Mouse (Mus musculus) hindbrain, embryonic 11.5 days (tissue): ENCODE data around the gene Ap5s1. TPM values are rescaled to one million over a fixed set of nuclear protein-coding genes. Genes with fewer than 3 reads are reported as not detected.

Experiments
- ATAC-seq: fragments of 200-750 bp; cut with Nextera tagmentation; 2 replicates; pipeline ENCODE4 v1.8.0; 2017; ENCODE audit warnings: mild to moderate bottlenecking, moderate TSS enrichment, moderate library complexity; ENCODE audit not compliant: low FRiP score
- DNase-seq: peaks from one replicate; pipeline ENCODE4 v3.0.0-alpha.2; 2015; ENCODE audit warnings: low spot score
- H3K27ac ChIP-seq: fragments of 300-500 bp; sonication (generic); 2 replicates; pipeline ENCODE4 v1.5.1; 2014; ENCODE audit warnings: mild to moderate bottlenecking, low read depth, low read length
- H3K27me3 ChIP-seq: fragments of 300-500 bp; sonication (generic); 2 replicates; pipeline ENCODE4 v1.6.1; 2014; ENCODE audit warnings: mild to moderate bottlenecking, low read length, moderate library complexity, mixed read lengths; ENCODE audit not compliant: control insufficient read depth, insufficient read depth
- H3K36me3 ChIP-seq: fragments of 300-500 bp; sonication (generic); 2 replicates; pipeline ENCODE4 v1.6.1; 2014; ENCODE audit warnings: mild to moderate bottlenecking, low read length, moderate library complexity, mixed read lengths; ENCODE audit not compliant: control insufficient read depth, insufficient read depth
- H3K4me1 ChIP-seq: fragments of 300-500 bp; sonication (generic); replicated peaks from 2 replicates; pipeline ENCODE4 v1.6.1; 2014; ENCODE audit warnings: low read length, mixed read lengths; ENCODE audit not compliant: control insufficient read depth, insufficient read depth
- H3K4me2 ChIP-seq: fragments of 300-500 bp; sonication (generic); replicated peaks from 2 replicates; pipeline ENCODE4 v1.6.1; 2014; ENCODE audit warnings: mild to moderate bottlenecking, low read depth, low read length
- H3K4me3 ChIP-seq: fragments of 300-500 bp; sonication (generic); 2 replicates; pipeline ENCODE4 v1.5.1; 2014; ENCODE audit warnings: low read depth, low read length
- H3K9ac ChIP-seq: fragments of 300-500 bp; sonication (generic); 2 replicates; pipeline ENCODE4 v1.6.1; 2014; ENCODE audit warnings: low read depth, low read length
- H3K9me3 ChIP-seq: fragments of 300-500 bp; sonication (generic); 2 replicates; pipeline ENCODE4 v1.6.1; 2016; ENCODE audit warnings: low read length; ENCODE audit not compliant: control insufficient read depth
- WGBS: fragments of 180-500 bp; shearing (Covaris S2); extraction: QIAGEN DNeasy Blood & Tissue Kit; methylation state at CpG from one replicate; pipeline ENCODE4 v1.1.7; 2014; 5-methylcytosine and 5-hydroxymethylcytosine counted together
- polyA plus RNA-seq: library from polyadenylated mRNA; unstranded; fragments of >200 nt; fragmentation: Nextera tagmentation; extraction: Ambion mirVana; gene quantifications from 2 replicates; pipeline ENCODE4 v1.2.1, GENCODE M21; 2014

The Ap5s1 gene
- polyA plus RNA-seq, 1 experiment from 2014 or later, result 23.9 TPM

- Histone ChIP-seq H3K27me3 (no peaks in the 10 kb centered on the region), H3K4me3 (no peak overlapping the region), H3K4me1 (0 out of 2 replicates have a peak, but pooled peaks cover 4% of the 10 kb centered on the region), H3K4me2 (no peak overlapping the region), H3K27ac (no peak overlapping the region), H3K36me3 (no peaks in the 10 kb centered on the region), H3K9ac (no peak overlapping the region), H3K9me3 (no peaks in the 10 kb centered on the region)
- DNase-seq (no peak), ATAC-seq (no peak)
- WGBS, result 82% methylated on average over 2 of the region's 2 CpGs
Measured at GRCm38 (mm10) chr2:131208356-131208755, 1.5 kb downstream of the Ap5s1 start.

GRCm38 (mm10) chr2:131209125-131209795 lies 2.4 kb downstream of the Ap5s1 start:
- no peaks in the 10 kb centered on the region for H3K27me3 ChIP-seq
- H3K36me3 ChIP-seq, result no peaks in the 10 kb centered on the region
- WGBS, result 78% methylated on average over 4 of the region's 4 CpGs
- H3K9ac ChIP-seq, result no peak overlapping the region
- no peak overlapping the region for H3K4me3 ChIP-seq
- H3K4me2 ChIP-seq, result no peak overlapping the region
- H3K4me1 ChIP-seq, result 0 out of 2 replicates have a peak, but pooled peaks cover 4% of the 10 kb centered on the region
- DNase-seq (no peak), ATAC-seq (no peak)
- no peaks in the 10 kb centered on the region for H3K9me3 ChIP-seq
- no peak overlapping the region for H3K27ac ChIP-seq

DNA sequence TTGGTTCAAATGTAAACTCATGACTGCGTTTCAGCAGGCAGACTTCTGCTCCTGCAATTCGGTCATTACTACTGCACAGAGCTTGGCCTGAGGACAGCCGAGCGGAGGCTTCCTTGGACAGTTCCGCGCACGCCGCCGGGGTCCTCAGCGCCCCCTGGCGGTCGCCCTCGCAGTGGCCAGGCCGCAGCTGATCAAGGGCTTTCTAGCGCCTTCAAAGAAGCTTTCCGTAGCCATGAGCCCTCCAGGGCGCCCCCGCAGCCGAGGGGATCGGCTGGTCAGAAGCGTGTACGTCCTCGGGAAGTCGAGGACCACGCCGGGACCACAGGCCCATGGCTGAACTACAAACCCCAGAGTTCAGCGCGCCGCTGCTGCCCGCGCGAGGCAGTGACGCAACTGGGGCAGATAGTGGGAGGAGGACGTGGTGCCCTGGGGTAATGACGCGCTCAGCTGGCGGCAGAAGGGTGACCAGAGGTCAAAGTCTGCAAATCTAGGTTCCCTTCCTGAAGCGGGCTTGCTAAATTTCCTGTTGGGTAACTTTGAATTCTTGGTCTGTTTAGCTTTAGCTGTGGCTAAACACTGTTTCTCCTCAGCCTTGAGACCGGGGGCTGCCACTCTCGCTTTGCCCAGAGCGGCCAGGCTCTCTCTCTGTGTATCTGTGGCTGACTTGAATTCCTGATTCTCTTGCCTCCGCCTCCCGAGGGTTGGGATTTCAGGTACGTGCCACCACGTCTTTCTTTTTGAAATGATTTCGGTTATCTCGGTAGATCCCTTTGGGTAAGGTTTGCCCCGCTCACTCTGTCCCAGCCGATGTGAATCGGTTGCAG lies 3.3 kb downstream of the Ap5s1 start:
- DNase-seq (peak; percentile 95), ATAC-seq (peak; percentile 97)
- H3K4me2 ChIP-seq, result peak overlapping the region; percentile 42
- no peaks in the 10 kb centered on the region for H3K9me3 ChIP-seq
- H3K27ac ChIP-seq, result peak overlapping the region; percentile 76; the same call in 1 of the 2 replicates
- H3K27me3 ChIP-seq, result no peaks in the 10 kb centered on the region
- H3K36me3 ChIP-seq, result no peaks in the 10 kb centered on the region
- peak overlapping the region; percentile 51 for H3K4me3 ChIP-seq
- peak overlapping the region; percentile 45 for H3K9ac ChIP-seq
- H3K4me1 ChIP-seq, result 0 out of 2 replicates have a peak, but pooled peaks cover 4% of the 10 kb centered on the region
- 3% methylated on average over 50 of the region's 50 CpGs for WGBS

DNA sequence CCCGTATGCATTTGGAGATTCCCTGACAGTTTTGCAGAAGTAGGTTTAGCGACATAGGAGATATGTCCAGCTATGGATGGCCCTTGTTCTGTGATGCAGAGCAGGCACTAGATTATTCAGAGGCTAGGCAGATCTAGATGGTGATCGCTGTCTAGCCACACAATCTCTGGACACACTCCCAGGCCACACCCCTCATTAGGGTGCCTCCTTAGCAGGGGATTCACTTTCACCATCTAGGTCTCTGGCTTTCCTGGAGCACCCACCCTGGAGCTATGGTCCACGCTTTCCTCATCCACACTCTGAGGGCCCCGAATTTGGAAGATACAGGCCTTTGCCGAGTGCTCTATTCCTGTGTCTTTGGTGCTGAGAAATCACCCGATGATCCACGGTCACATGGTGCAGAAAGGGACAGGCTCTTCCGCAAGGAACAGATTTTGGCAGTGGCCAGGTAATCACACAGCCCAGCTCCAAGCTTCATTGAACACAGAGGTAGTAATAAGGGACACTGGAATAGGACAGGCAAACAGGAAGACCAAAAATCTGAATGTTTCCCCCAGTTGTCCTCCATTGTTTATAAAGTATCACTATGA lies 4.2 kb downstream of the Ap5s1 start:
- Histone ChIP-seq H3K27me3 (no peaks in the 10 kb centered on the region), H3K4me1 (0 out of 2 replicates have a peak, but pooled peaks cover 4% of the 10 kb centered on the region), H3K4me2 (peak overlapping the region; percentile 42), H3K9ac (peak overlapping the region; percentile 45), H3K36me3 (no peaks in the 10 kb centered on the region), H3K27ac (no peak overlapping the region), H3K9me3 (no peaks in the 10 kb centered on the region), H3K4me3 (peak overlapping the region; percentile 51)
- whole genome bisulfite sequencing, result 72% methylated on average over 9 of the region's 9 CpGs
- no peak for DNase-seq
- ATAC-seq, result no peak

GRCm38 (mm10) chr2:131213773-131214172 lies 6.9 kb downstream of the Ap5s1 start:
- 88% methylated on average over 7 of the region's 7 CpGs for WGBS
- H3K9me3 ChIP-seq, result no peaks in the 10 kb centered on the region
- H3K27ac ChIP-seq, result no peak overlapping the region

GRCm38 (mm10) chr2:131215941-131216858 lies 9.3 kb downstream of the Ap5s1 start:
- Histone ChIP-seq H3K4me1 (0 out of 2 replicates have a peak, but pooled peaks cover under 1% of the 10 kb centered on the region), H3K27me3 (no peaks in the 10 kb centered on the region), H3K36me3 (no peaks in the 10 kb centered on the region), H3K4me2 (no peak overlapping the region), H3K4me3 (no peak overlapping the region), H3K27ac (no peak overlapping the region), H3K9ac (no peak overlapping the region), H3K9me3 (no peaks in the 10 kb centered on the region)
- DNase-seq (no peak), ATAC-seq (no peak)
- WGBS, result 88% methylated on average over 7 of the region's 7 CpGs

More at GRCm38 (mm10) chr2:131213773-131214172, 6.9 kb downstream of the Ap5s1 start:
- no peak overlapping the region for H3K4me2 ChIP-seq
- ATAC-seq (no peak), DNase-seq (no peak)
- H3K36me3 ChIP-seq, result no peaks in the 10 kb centered on the region
- H3K4me1 ChIP-seq, result 0 out of 2 replicates have a peak, but pooled peaks cover 4% of the 10 kb centered on the region
- no peaks in the 10 kb centered on the region for H3K27me3 ChIP-seq
- no peak overlapping the region for H3K4me3 ChIP-seq
- no peak overlapping the region for H3K9ac ChIP-seq

DNA sequence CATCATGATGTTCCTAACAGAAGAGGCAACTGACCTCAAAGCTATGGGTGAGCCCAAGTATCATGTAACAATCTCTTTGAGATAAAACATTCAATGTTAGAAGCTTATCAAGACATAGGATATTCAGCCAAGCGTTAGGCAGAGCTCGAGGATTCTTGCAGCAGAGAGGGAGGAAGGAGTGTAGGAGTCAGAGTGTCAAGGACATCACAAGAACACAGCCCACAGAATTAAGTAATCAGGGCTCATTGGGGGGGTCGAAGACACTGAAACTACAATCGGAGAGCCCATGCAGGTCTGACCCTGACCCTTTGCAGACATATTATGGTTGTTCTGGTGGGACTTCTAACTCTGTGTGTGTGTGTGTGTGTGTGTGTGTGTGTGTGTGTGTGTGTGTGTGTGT lies 13.2 kb downstream of the Ap5s1 start:
- no peak overlapping the region for H3K4me3 ChIP-seq
- H3K27me3 ChIP-seq, result no peaks in the 10 kb centered on the region
- H3K27ac ChIP-seq, result no peak overlapping the region
- 83% methylated on average over 4 of the region's 4 CpGs for WGBS
- no peaks in the 10 kb centered on the region for H3K4me1 ChIP-seq
- no peak for DNase-seq
- H3K36me3 ChIP-seq, result no peaks in the 10 kb centered on the region
- H3K9ac ChIP-seq, result no peak overlapping the region
- no peak overlapping the region for H3K4me2 ChIP-seq
- H3K9me3 ChIP-seq, result no peaks in the 10 kb centered on the region
- ATAC-seq, result no peak
